Mouse (Mus musculus): ENCODE results near the gene Pold2. TPM values are rescaled to one million over a fixed set of nuclear protein-coding genes. Genes with fewer than 3 reads are reported as not detected.
"Not testable (repeated sequence)": the region's sequence is repeated elsewhere in the genome, so short reads cannot be mapped to it uniquely, and the experiment has no call there.

The Pold2 gene
- polyA plus RNA-seq, 1 experiment: 127 TPM

- Histone ChIP-seq H3K27ac (ENCODE audit: insufficient read depth, low read length) (no peak overlapping the region), H3K9ac (ENCODE audit: low read depth, poor library complexity, severe bottlenecking) (peak overlapping the region; percentile 21; the same call in 1 of the 2 replicates), H3K27me3 (ENCODE audit: control insufficient read depth, insufficient read depth, low read length, poor library complexity, severe bottlenecking) (no peaks in the 10 kb centered on the region), H3K36me3 (ENCODE audit: control insufficient read depth, insufficient read depth, low read length, poor library complexity, severe bottlenecking) (no peaks in the 10 kb centered on the region), H3K4me1 (ENCODE audit: control insufficient read depth, insufficient read depth, low read length) (peaks cover 4% of the 10 kb centered on the region), H3K9me3 (replicated peaks; ENCODE audit: control insufficient read depth, insufficient read depth, low read length, poor library complexity, severe bottlenecking) (no peaks in the 10 kb centered on the region), H3K4me3 (ENCODE audit: low read depth, low read length) (peak overlapping the region; percentile 40)
- TF ChIP-seq EP300 (IDR thresholded peaks at IDR 0.05; ENCODE audit: insufficient read depth, low read depth, low read length) (0 out of 2 replicates have a peak, but pooled peaks have one; percentile 31), POLR2A (IDR thresholded peaks at IDR 0.05; ENCODE audit: insufficient read depth, low read length) (no peak)
These were observed 19.1 kb upstream of the Pold2 start for GRCm38 (mm10) chr11:5897230-5897629.

- Histone ChIP-seq H3K9me3 (replicated peaks; ENCODE audit: control insufficient read depth, insufficient read depth, low read length, poor library complexity, severe bottlenecking) (no peaks in the 10 kb centered on the region), H3K4me3 (ENCODE audit: low read depth, low read length) (no peak overlapping the region), H3K9ac (ENCODE audit: low read depth, poor library complexity, severe bottlenecking) (no peak overlapping the region), H3K4me1 (ENCODE audit: control insufficient read depth, insufficient read depth, low read length) (peaks cover 4% of the 10 kb centered on the region), H3K36me3 (ENCODE audit: control insufficient read depth, insufficient read depth, low read length, poor library complexity, severe bottlenecking) (no peaks in the 10 kb centered on the region), H3K27me3 (ENCODE audit: control insufficient read depth, insufficient read depth, low read length, poor library complexity, severe bottlenecking) (no peaks in the 10 kb centered on the region), H3K27ac (ENCODE audit: insufficient read depth, low read length) (no peak overlapping the region)
- no peak for TF ChIP-seq POLR2A (IDR thresholded peaks at IDR 0.05; ENCODE audit: insufficient read depth, low read length)
- no peak for TF ChIP-seq CTCF (IDR thresholded peaks at IDR 0.05; ENCODE audit: low read depth, low read length)
- no peak for TF ChIP-seq EP300 (IDR thresholded peaks at IDR 0.05; ENCODE audit: insufficient read depth, low read depth, low read length)
These were observed 15.7 kb upstream of the Pold2 start for GRCm38 (mm10) chr11:5893807-5894206.

- Histone ChIP-seq H3K4me1 (ENCODE audit: control insufficient read depth, insufficient read depth, low read length) (peaks cover 1% of the 10 kb centered on the region), H3K9me3 (replicated peaks; ENCODE audit: control insufficient read depth, insufficient read depth, low read length, poor library complexity, severe bottlenecking) (no peaks in the 10 kb centered on the region), H3K36me3 (ENCODE audit: control insufficient read depth, insufficient read depth, low read length, poor library complexity, severe bottlenecking) (no peaks in the 10 kb centered on the region), H3K27ac (ENCODE audit: insufficient read depth, low read length) (no peak overlapping the region), H3K27me3 (ENCODE audit: control insufficient read depth, insufficient read depth, low read length, poor library complexity, severe bottlenecking) (no peaks in the 10 kb centered on the region), H3K4me3 (ENCODE audit: low read depth, low read length) (no peak overlapping the region), H3K9ac (ENCODE audit: low read depth, poor library complexity, severe bottlenecking) (no peak overlapping the region)
- TF ChIP-seq EP300 (IDR thresholded peaks at IDR 0.05; ENCODE audit: insufficient read depth, low read depth, low read length) (no peak), CTCF (IDR thresholded peaks at IDR 0.05; ENCODE audit: low read depth, low read length) (no peak), POLR2A (IDR thresholded peaks at IDR 0.05; ENCODE audit: insufficient read depth, low read length) (no peak)
These were observed 14.8 kb upstream of the Pold2 start for GRCm38 (mm10) chr11:5892810-5893368.

GRCm38 (mm10) chr11:5892151-5892591, 14.1 kb upstream of the Pold2 start:
- no peak overlapping the region for H3K27ac ChIP-seq (ENCODE audit: insufficient read depth, low read length)

GRCm38 (mm10) chr11:5888563-5888962, 10.5 kb upstream of the Pold2 start:
- H3K27me3 ChIP-seq (ENCODE audit: control insufficient read depth, insufficient read depth, low read length, poor library complexity, severe bottlenecking); H3K9ac ChIP-seq (ENCODE audit: low read depth, poor library complexity, severe bottlenecking); H3K4me1 ChIP-seq (ENCODE audit: control insufficient read depth, insufficient read depth, low read length); H3K9me3 ChIP-seq (replicated peaks; ENCODE audit: control insufficient read depth, insufficient read depth, low read length, poor library complexity, severe bottlenecking); H3K27ac ChIP-seq (ENCODE audit: insufficient read depth, low read length); H3K4me3 ChIP-seq (ENCODE audit: low read depth, low read length); H3K36me3 ChIP-seq (ENCODE audit: control insufficient read depth, insufficient read depth, low read length, poor library complexity, severe bottlenecking): not testable (repeated sequence)

More at GRCm38 (mm10) chr11:5892151-5892591, 14.1 kb upstream of the Pold2 start:
- no peaks in the 10 kb centered on the region for H3K36me3 ChIP-seq (ENCODE audit: control insufficient read depth, insufficient read depth, low read length, poor library complexity, severe bottlenecking)
- H3K27me3 ChIP-seq (ENCODE audit: control insufficient read depth, insufficient read depth, low read length, poor library complexity, severe bottlenecking): no peaks in the 10 kb centered on the region
- H3K9me3 ChIP-seq (replicated peaks; ENCODE audit: control insufficient read depth, insufficient read depth, low read length, poor library complexity, severe bottlenecking): no peaks in the 10 kb centered on the region
- TF ChIP-seq POLR2A (IDR thresholded peaks at IDR 0.05; ENCODE audit: insufficient read depth, low read length) (no peak), CTCF (IDR thresholded peaks at IDR 0.05; ENCODE audit: low read depth, low read length) (no peak), EP300 (IDR thresholded peaks at IDR 0.05; ENCODE audit: insufficient read depth, low read depth, low read length) (no peak)
- no peak overlapping the region for H3K4me3 ChIP-seq (ENCODE audit: low read depth, low read length)
- no peak overlapping the region for H3K9ac ChIP-seq (ENCODE audit: low read depth, poor library complexity, severe bottlenecking)
- peaks cover 1% of the 10 kb centered on the region for H3K4me1 ChIP-seq (ENCODE audit: control insufficient read depth, insufficient read depth, low read length)

- Histone ChIP-seq H3K4me3 (ENCODE audit: low read depth, low read length) (0 out of 2 replicates have a peak overlapping the region, but pooled peaks have one; percentile 0), H3K36me3 (ENCODE audit: control insufficient read depth, insufficient read depth, low read length, poor library complexity, severe bottlenecking) (no peaks in the 10 kb centered on the region), H3K27ac (ENCODE audit: insufficient read depth, low read length) (no peak overlapping the region), H3K9me3 (replicated peaks; ENCODE audit: control insufficient read depth, insufficient read depth, low read length, poor library complexity, severe bottlenecking) (no peaks in the 10 kb centered on the region), H3K9ac (ENCODE audit: low read depth, poor library complexity, severe bottlenecking) (no peak overlapping the region), H3K4me1 (ENCODE audit: control insufficient read depth, insufficient read depth, low read length) (no peaks in the 10 kb centered on the region), H3K27me3 (ENCODE audit: control insufficient read depth, insufficient read depth, low read length, poor library complexity, severe bottlenecking) (no peaks in the 10 kb centered on the region)
- TF ChIP-seq EP300 (IDR thresholded peaks at IDR 0.05; ENCODE audit: insufficient read depth, low read depth, low read length): no peak
- TF ChIP-seq POLR2A (IDR thresholded peaks at IDR 0.05; ENCODE audit: insufficient read depth, low read length): no peak
- TF ChIP-seq CTCF (IDR thresholded peaks at IDR 0.05; ENCODE audit: low read depth, low read length): no peak
These were observed 9.2 kb upstream of the Pold2 start for GRCm38 (mm10) chr11:5887250-5887649.

Data from ES-Bruce4 (cell line).